Mouse (Mus musculus) Muller cell, postnatal 12 days (primary cell): ENCODE results near the gene Vgll4.

Source experiments
- DNase-seq: peaks from one replicate; pipeline ENCODE4 v3.0.0-alpha.2; 2015; ENCODE audit errors: inconsistent ontology term

Gene Vgll4

GRCm38 (mm10) chr6:114918994-114919393, 50.8 kb downstream of the Vgll4 start:
- DNase-seq = no peak

- peak; percentile 84 for DNase-seq
Observed at GRCm38 (mm10) chr6:114917770-114918635, 51.8 kb downstream of the Vgll4 start.

- no peak for DNase-seq
Observed at GRCm38 (mm10) chr6:114917129-114917528, 52.7 kb downstream of the Vgll4 start.

GRCm38 (mm10) chr6:114916715-114916992, 53.1 kb downstream of the Vgll4 start:
- DNase-seq = no peak

- DNase-seq = no peak
Observed at GRCm38 (mm10) chr6:114915915-114916714, 53.7 kb downstream of the Vgll4 start.

- DNase-seq = no peak
Observed at GRCm38 (mm10) chr6:114914041-114914716, 55.6 kb downstream of the Vgll4 start.

GRCm38 (mm10) chr6:114913142-114913541, 56.7 kb downstream of the Vgll4 start:
- DNase-seq = no peak

- DNase-seq = no peak
Observed at GRCm38 (mm10) chr6:114911540-114911939, 58.3 kb downstream of the Vgll4 start.

GRCm38 (mm10) chr6:114909801-114910200, 60.0 kb downstream of the Vgll4 start:
- DNase-seq = no peak

- no peak for DNase-seq
Observed at GRCm38 (mm10) chr6:114907459-114907858, 62.3 kb downstream of the Vgll4 start.

GRCm38 (mm10) chr6:114906209-114906608, 63.6 kb downstream of the Vgll4 start:
- DNase-seq = no peak

GRCm38 (mm10) chr6:114905253-114906028, 64.4 kb downstream of the Vgll4 start:
- no peak for DNase-seq

GRCm38 (mm10) chr6:114904818-114905217, 65.0 kb downstream of the Vgll4 start:
- DNase-seq = no peak

- DNase-seq = no peak
Observed at GRCm38 (mm10) chr6:114904233-114904632, 65.6 kb downstream of the Vgll4 start.

GRCm38 (mm10) chr6:114901921-114902320, 67.9 kb downstream of the Vgll4 start:
- no peak for DNase-seq

GRCm38 (mm10) chr6:114901321-114901824, 68.4 kb downstream of the Vgll4 start:
- peak; percentile 62 for DNase-seq

- peak; percentile 40 for DNase-seq
Observed at GRCm38 (mm10) chr6:114900194-114900593, 69.6 kb downstream of the Vgll4 start.

- no peak for DNase-seq
Observed at GRCm38 (mm10) chr6:114899652-114900051, 70.1 kb downstream of the Vgll4 start.

GRCm38 (mm10) chr6:114898949-114899348, 70.8 kb downstream of the Vgll4 start:
- DNase-seq = no peak

GRCm38 (mm10) chr6:114896281-114896680, 73.5 kb downstream of the Vgll4 start:
- peak; percentile 50 for DNase-seq

GRCm38 (mm10) chr6:114895191-114895590, 74.6 kb downstream of the Vgll4 start:
- no peak for DNase-seq
